Mouse (Mus musculus): Measurements from ENCODE around the gene Dot1l. TPM values are rescaled to one million over a fixed set of nuclear protein-coding genes. Genes with fewer than 3 reads are reported as not detected.

The Dot1l gene
- polyA plus RNA-seq, 1 experiment = 18.7 TPM

DNA sequence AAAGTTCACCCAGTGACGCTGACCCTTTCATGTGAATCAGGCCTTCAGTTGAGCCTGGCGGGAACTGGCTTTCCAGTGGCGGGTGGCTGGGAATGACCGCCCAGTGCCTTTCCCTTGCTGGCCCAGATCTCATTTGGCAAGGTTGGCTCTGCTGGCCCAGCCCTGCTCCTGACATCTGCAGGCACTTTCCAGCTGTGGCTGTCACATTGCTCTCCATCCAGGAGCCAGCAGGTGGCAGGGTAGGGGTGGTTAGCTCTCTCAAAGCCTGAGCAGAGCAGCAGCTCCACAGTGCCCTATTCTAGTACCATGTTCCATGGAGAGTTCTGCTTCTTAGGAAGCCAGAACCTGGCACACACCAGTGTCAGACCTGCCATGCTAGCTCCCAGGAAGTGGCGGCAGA lies 2.7 kb downstream of the Dot1l start:
- DNase-seq (ENCODE audit: low read depth) = no peak

DNA sequence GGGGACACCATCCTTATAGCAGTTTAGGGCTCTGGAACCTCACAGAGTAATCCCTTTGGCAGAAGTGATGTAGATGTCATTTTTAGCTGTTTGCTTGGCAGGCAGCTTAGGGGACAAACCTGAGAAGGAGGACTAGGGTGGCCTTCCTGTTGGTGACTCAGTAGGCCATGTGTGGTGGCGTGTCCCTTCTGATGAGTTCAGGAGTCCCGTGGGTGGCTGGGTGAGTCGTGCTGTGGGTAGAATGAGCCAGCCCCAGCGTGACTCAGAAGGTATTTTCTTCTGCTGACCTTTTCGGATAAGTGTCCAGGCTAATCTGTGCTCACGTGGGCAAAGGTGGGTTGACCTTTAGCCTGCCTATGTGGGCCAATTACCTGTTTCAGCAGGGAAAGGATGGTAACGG lies 3.6 kb downstream of the Dot1l start:
- no peak for DNase-seq (ENCODE audit: low read depth)

DNA sequence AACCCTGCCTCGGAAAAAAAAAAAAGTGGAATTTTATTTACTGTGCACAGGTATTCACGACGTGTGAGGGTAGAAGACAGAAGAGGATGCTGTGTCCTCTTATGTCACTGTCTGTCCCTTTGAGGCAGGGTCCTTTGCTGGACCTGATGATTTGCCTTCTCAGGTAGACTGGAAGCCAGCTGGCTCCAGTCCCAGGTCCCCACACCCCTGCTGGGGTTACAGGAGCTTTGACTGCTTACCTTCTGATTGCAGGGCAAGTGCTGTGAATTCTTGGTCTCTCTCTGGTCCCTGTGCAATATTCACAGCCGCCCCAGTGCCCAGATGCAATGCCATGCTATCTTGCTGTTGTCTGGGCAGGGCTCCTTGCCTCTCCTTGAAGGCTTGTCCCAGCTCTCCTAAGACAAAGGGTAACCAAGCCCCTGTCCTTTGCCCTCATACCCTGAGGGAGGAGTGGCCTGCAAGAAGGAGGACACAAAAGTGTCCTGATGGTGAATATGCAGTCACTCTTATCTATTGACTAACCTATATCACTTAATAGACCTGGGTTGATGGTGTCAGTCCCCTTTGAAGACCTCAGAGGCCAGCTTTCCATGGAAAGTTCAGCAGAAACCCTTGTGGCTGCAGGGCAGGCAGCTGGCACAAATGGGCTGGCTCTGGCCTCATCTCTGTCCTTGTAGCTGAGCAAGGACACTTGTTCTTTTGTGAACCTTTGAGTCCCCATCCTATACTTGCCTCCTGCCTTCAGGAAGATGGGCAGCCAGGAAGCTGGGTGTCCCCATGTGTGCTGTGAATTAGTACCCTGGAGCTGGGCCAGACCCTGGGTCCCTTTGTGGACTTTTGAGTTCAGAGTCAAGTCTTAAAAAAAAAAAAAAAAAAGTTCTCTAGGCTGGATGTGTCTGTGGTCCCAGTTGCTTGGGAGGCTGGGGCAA lies 5.9 kb downstream of the Dot1l start:
- DNase-seq (ENCODE audit: low read depth) = no peak

DNA sequence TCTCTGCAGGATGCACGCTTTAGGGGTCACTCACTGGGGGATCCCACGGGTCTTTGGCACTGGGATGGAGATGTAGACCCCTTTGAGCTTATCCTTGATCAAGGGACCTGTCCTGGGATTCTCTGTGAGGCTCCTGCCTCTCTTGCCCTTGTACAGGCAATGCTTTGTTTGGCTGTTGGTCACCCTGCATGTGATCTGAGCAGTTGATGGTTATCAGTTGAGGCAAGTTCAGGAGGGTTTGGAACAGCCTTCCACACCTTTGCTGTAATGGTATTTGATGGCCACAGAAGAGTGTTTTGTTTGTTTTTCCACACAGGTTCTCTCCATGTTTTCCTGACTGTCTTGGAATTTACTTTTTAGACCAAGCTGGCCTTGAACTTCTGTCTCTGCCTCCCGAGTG lies 6.8 kb downstream of the Dot1l start:
- no peak for DNase-seq (ENCODE audit: low read depth)

DNA sequence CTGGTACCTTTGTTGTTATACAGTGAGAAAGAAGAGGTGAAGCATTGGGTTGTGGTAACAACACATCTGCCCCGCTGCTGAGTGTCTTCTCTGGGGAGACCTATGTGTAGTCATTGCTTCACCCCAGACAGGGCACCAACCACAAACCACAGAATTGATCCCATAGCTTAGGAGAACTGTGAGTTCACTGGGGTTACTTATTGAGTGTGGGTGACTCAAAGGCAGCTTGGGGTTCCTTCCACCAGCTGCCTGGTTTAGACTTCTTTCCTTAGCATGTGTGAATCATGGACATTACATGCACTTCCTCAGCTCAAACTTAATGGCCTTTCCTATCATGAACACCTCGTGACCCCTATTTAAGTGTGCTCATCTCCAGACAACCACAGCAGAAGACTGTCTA lies 8.5 kb downstream of the Dot1l start:
- no peak for DNase-seq (ENCODE audit: low read depth)

DNA sequence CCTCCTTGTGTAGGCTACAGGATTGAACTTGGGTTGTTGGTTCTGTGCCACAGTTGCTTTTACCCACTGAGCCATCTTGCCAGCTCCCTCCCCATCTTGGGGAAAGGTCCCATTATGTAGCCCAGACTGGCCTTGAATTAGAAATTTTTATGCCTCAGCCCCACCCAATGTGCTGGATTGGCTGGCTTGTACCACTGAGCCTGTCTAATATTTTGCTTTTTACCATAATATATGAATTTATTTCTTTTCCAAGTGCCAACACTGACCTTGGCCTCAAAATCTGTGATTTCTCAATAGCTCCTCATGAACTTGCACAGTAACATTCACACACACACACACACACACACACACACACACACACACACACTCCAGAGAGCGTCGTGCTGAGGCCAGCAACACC lies 10.7 kb downstream of the Dot1l start:
- no peak for DNase-seq (ENCODE audit: low read depth)

DNA sequence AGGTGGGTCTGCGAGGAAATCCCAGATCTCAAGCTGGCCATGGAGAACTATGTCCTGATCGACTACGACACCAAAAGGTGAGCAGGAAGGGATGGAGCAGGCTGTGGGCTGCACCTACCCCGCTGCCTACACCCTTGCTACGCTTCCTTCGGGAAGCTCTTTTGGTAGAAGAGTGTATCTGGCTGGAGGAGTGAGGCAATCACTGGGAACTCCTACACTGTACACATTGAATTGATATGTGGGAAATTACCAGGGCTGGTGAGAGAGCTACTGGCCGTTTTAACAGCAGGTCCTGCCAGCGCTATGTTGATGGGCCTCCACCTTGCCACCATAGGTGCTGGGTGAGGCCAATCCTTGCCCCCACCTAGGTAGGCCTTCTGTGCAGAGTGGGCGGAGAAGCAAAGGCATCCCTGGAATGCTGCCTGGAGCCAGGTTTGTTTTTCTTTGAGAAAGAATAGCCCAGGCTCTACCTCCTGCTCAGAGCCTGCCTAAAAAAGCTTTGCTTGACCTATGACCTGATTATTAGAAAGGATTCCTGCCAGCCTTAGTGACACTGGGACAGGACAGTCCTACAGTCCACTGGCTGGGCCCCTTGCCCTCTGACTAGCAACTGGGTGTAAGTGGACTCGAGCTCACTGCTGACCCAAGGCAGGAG lies 11.3 kb downstream of the Dot1l start:
- no peak for DNase-seq (ENCODE audit: low read depth)

DNA sequence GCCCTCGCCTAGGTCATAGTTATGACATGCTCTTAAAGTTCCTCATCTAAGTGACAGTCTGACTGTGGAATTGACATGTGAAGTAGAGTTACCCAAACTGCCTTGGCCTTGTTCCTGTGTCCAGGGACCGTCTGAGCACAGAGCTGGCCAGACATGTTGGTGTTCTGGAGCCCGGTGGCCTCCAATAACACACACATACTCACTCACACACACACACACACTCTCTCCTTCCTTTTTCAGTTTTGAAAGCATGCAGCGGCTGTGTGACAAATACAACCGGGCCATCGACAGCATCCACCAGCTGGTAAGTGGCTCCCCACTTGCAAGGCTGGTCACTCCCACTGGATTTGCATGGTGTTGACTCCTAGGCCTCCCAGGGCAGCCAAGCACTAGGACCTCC lies 13.4 kb downstream of the Dot1l start:
- no peak for DNase-seq (ENCODE audit: low read depth)

DNA sequence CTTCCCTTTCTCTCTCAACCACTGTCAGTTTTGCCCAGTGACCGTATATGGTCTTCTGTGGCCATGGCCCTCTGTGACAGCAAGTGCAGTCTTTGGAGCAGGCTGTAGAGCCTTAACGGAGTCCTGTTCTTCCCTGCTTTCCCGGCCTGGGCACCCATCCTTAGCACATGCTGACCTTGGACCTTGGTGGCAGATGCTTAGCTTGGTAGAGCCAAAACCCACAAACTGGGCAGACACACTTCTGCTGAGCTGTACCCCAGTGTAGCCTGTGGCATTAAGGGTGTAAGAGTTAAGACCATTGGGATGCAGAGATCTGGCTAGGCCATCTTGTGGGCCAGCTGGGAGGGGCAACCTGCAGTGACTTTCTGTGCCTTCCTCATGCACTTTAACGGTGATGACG lies 18.8 kb downstream of the Dot1l start:
- DNase-seq (ENCODE audit: low read depth) = no peak

DNA sequence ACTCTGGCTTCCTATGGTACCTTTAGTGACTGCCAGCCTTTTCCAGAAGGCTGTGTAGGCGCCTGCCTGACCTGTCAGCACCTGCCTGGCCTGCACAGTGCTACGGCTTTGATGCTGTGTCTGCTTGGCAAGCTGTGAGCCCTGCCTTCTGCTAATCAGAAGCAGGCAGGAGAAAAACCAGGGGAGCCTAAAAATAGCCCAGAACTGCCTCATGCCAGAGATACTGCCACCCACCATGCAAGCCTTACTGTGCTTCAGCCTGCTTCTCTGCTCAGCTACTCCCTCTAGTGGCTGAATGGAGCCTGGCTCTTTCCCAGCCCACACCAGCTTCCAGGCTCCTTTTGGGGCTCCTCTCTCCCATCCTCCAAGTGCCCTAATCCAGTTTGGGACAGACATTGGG lies 19.5 kb downstream of the Dot1l start:
- DNase-seq (ENCODE audit: low read depth) = no peak

DNA sequence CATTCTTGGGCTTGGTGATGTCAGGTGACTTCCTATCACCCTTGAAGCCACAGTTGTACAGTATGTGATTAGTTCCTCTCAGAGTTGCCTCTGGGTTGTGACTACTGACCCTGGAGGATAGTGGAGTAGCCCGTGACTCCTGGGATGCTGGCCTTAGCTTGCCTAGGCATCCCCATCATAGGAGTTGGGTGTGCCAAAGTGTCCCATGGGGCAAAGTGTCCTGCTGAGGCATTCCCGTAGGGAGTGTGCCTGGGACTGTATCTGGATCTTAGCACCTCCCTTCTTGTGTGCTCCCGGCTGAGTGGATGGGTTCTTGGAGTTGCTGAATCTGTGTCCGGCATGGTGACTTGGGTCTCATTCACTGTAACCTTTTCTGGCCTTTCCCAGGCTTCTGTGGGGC lies 20.0 kb downstream of the Dot1l start:
- no peak for DNase-seq (ENCODE audit: low read depth)

DNA sequence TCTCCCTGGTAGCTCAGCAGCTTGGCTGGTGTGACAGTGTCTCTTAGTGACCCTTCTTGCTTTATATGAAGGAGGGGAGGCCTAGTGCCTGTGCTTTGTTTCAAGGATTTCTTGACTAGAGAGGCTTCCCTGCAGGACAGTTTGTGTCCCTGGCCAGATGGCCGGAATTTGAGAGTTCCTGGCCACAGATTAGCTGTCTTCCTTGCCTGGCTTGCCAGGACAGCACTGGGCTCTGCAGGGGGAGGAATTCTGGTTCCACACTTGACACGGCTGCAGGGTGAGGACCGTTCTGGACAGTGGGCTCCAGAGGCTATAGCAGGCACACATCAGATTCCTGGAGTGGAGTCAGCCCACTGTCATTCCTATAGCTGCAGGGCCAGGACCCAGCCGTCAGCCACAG lies 20.7 kb downstream of the Dot1l start:
- DNase-seq (ENCODE audit: low read depth) = no peak

DNA sequence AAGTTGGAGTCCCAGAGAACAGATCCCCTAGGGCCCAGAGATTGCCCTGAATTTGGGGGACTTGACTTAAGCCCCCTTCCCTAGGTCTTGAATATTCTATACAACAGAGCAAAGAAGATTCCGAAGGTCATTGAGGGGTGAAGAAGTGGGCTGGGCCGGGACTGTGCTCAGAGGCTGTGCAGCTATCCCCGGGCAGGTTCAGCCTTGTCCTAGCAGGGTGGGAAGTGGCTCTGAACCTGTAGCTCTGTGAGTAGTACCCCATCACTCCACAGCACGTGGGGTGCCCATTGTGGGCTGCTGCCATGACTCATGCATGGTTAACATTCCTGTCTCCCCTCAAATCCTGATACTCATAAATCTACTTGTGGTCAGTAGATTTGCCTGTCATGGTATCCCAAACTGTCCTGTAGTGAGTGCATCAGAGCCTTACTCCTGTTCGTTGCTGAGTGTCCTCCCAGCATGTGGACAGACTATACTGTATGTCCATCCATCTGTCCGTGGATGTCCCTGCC lies 21.4 kb downstream of the Dot1l start:
- DNase-seq (ENCODE audit: low read depth) = no peak

DNA sequence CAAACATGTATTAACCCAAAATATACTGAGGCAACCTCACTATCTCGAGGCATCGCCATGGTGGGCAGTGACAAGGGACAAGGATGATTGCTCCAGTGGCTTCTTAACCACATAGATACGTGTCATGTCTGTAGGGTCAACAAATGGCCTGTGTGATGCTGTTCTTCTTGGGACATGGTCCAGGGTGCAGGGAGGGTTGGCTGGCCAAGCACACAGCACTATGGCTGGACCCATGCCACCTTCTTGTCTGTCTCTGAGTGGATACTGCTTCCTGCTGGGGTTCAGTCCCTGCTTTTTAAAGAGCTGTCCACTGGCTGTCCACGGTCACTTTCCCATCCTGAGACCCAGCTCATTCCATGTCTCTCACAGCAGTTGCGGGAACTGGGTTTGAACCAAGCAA lies 22.1 kb downstream of the Dot1l start:
- no peak for DNase-seq (ENCODE audit: low read depth)

DNA sequence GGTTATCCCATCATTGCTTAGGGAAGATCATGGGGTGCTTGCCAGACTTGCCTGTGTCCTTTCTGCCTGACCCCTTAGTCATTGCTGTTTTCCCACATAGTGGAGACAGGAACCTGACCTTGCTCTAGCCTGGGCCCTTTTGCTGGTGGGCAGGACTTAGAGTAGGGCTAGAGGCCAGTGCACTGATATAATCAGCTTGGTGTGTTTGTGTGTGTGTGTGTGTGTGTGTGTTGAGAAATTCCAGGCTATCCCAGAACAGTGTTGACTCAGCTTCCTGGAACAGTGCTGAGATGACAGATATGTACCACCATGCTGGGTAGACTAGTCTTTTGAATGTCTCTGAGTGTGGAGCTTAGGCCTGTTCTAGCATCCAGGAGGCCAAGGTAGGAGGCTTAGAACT lies 24.6 kb downstream of the Dot1l start:
- no peak for DNase-seq (ENCODE audit: low read depth)

DNA sequence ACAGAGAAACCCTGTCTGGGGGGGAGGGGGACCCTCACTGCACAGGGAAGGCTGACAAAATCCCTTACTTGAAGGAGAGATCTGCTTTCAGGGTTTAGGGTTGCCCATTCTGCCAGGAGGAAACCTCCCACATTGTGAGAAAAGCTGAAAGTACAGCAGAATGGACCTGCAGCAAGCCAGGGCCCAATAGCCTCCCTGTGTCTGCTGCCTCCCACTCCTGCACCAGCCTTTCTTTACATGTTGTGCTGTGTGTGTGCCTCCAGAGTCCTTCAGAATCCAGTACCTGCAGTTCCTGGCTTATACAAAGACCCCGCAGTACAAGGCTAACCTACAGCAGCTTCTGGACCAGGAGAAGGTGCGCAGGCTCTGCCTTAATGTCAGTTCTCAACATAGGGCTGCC lies 29.3 kb downstream of the Dot1l start:
- DNase-seq (ENCODE audit: low read depth) = no peak

DNA sequence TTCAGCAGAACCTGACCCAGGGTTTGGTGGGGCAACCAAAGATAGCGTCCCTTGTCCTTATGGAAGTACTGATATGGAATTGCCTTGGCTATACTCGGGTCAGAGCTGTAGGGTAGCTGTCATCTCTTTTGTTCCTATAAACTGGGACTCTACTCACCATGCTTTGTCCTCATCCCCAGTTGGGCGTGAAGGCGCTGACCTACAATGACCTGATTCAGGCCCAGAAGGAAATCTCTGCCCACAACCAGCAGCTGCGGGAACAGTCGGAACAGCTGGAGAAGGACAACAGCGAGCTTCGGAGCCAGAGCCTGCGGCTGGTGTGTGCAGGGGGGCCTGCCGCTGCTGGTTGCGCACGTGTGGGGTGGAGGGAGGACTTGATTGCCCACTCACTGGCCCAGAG lies 29.9 kb downstream of the Dot1l start:
- DNase-seq (ENCODE audit: low read depth) = no peak

DNA sequence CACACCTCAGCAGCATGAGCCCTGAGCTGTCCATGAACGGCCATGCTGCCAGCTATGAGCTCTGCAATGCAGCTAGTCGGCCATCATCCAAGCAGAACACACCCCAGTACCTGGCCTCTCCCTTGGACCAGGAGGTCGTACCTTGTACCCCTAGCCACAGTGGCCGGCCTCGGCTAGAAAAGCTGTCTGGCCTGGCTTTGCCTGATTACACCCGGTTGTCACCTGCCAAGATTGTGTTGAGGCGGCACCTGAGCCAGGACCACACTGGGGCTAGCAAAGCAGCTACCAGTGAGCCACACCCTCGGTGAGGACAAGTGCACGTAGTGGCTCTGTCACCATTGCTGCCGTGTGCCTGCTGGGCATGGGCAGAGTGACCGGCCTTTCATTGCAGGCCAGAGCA lies 31.0 kb downstream of the Dot1l start:
- no peak for DNase-seq (ENCODE audit: low read depth)

DNA sequence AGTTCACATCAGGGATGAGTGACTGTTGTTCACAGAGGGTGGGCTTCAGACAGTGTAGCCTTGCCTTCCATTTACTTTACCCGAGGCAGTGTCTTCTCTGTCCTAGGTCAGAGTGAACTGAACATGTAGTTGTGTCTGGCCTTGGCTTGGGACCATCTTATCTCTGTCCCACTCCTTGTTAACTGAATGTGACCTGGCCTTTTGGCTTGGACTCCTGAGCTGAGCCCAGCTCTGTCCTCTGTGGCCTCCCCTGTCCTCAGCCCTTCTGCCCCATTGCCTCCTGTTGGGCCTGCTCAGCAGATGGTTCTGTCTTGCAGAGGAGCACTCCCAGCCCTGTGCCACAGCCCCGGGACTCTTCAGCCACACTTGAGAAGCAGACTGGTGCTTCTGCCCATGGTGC lies 32.5 kb downstream of the Dot1l start:
- DNase-seq (ENCODE audit: low read depth) = no peak

DNA sequence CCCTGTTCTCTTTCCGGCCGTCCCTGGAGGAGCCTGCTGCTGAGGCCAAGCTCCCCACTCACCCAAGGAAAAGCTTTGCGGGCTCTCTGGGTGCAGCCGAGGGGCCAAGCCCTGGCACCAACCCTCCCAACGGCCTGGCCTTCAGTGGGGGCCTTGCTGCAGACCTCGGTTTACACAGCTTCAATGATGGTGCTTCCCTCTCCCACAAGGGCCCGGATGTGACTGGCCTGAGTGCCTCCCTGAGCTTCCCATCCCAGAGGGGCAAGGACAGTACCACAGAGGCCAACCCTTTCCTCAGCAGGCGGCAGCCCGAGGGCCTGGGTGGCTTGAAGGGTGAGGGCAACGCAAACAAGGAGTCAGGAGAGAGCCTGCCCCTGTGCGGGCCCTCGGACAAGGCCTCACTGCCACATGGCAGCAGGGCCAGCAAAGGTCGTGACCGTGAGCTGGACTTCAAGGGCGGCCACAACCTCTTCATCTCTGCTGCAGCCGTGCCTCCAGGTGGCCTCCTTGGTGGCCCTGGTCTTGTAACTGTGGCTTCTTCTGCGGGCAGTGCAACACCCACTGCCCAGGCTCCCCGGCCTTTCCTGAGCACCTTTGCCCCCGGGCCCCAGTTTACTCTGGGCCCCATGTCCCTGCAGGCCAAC lies 35.9 kb downstream of the Dot1l start:
- DNase-seq (ENCODE audit: low read depth) = no peak

DNA sequence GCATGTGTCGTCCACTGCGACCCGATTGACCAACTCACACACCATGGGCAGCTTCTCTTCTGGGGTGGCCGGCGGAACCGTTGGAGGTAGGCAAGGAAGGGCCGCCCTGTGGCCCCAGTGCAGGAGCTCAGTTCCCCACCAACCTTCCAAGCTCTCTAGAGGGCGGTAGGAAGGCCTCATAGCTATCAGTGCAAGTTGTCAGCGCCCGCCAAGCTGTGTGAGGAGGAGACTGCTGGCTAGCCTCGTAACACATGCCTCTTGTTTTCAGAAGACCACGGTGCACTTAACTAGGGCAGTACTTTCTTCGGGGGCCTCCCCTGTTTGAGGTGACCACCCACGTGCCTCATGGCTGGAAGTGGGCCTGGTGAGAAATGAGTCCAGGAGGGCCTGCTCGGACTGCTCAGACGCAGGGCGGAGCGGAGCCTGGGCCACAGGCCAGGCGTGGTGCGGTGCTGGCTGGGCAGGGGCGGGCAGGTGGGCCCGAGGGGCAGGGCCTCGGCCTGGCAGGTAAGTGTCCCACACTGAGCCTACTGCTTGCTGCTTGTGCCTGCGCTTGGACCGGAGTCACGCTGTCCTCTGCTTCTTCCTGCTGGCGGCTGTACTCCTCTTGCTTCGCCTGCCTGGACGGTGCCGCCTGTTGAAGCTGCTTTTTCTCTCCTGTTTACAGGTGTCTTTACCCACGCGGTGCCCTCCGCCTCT lies 36.6 kb downstream of the Dot1l start:
- no peak for DNase-seq (ENCODE audit: low read depth)

All from gonadal fat pad, adult 2 months (tissue).